Mouse (Mus musculus) spleen, postnatal 10 days (tissue): ENCODE results near the gene Ackr1.

Source experiments
- DNase-seq, 2 experiments: peaks; one replicate each; pipeline ENCODE4 v3.0.0; 2021 to 2022; ENCODE audit warnings: low spot score in 2 of 2

The Ackr1 gene

GRCm38 (mm10) chr1:173333312-173334253 is at the start of gene Ackr1:
Ackr1 (minus strand) TSS chr1:173333750.
- peak; percentile 64 to 78 for DNase-seq

DNA sequence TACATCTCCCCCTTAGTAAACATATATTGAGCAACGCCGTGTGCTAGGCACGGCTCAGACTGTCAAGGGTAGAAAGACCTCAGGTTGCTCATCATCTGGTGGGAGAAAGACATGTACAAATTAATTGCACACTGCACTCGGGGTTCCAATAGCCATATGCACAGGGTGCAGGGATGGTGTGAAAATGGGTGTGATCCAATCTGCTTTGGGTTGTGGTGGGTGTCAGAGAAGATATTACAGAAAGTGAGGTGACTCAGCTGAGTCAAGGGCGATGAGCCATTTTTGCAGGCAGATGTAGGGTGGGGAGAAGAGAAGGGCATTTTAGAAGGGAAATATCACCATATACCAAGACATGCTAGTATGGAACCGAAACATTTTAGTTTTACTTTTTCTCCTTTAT is 47.9 kb upstream of the Ackr1 start:
- no peak for DNase-seq

GRCm38 (mm10) chr1:173377380-173378112 is 44.0 kb upstream of the Ackr1 start:
- peak in 1 of 2 experiments; percentile 69 for DNase-seq

DNA sequence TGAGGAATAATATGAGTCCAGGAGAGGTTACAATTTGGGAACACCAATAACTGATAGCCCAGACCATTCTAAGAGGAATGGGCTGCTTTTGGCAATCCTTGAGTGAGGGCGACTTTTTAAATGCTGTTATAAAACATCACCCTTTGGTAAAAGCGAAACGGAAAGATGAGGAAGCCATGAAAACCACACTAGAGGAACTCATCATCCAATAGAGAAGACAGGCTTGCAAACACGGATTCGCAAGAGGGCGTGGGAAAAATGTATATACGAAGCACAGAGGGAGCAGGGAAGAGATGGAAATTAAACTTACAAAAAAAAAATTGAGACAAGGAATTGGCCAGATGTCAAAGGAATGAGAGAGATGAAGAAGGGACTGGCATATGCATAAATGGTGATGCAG is 40.5 kb upstream of the Ackr1 start:
- DNase-seq = no peak

DNA sequence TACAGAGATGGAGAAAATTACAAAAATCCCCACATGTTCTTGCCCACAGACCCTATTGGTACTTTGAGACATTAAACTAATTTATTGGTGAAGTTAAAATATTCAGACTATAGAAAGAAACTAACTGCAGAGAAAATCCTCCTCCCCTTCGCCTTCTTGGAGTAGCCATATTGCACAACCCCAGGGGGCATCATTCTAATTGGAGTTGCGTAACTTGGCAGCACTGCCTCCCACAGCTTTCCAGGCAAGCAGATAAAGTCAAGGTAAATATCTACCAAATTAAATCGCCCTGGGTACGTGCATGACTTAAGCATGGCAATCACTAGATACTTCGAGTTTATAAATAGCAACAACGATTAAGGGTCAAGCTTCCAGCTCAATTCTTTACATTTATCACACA is 38.0 kb upstream of the Ackr1 start:
- no peak for DNase-seq

- no peak for DNase-seq
Measured at GRCm38 (mm10) chr1:173370456-173370855, 36.9 kb upstream of the Ackr1 start.

DNA sequence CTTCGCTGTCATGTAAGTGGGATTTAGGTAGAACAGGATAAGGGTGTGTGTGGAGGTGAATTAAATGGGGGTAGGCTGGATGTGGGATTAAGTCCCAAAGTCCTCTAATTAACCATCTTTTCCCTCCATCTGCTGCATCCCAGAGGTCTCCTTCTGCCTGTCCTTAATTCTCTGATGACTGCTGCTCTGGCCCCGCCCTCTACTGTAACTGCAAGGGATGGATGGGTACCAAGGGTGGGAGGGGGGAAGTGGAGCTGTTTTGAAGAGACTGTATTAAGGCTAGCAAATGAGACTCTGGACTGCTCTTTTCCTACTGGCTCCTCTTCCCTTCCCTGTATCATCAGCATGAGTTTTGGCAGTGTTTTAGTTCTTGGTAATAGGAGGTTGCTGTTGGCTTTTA is 36.1 kb upstream of the Ackr1 start:
- no peak for DNase-seq

DNA sequence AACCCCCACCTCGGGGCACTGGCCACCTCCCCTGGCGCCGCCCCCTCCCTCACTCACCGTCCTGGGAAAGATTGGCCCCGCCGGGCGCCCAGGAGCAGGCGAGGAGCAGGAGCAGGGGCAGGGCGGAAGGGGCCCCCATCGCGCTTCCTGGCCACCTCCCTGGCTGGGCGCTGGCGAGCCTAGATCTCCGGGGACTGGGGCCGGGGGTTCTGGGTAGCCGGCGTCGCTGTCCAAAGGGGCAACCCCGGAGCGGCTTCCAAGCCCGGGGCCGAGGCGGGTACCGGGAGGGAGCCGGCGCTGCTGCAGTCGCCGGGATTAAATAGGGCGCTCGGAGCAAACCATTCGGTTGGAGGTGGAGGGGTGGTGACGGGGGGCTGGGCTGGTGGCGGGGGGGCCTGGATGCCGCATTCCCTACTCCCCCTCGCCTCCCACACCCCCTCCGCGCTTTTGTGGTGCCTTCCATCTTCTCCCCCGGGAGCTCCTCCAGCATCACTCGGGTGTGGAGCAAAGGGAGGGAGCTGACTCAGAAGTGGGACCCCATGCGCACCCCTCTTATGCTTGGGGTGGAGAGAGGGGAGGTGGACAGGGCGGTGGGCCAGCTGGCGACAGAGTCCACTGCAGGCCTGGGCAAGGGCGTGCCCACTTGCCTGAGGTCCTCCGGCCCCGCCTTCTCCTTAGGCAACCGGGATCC is 34.0 kb upstream of the Ackr1 start, which contains the start of gene Cadm3:
Gene Cadm3, minus strand, starts transcription at position 340 of the 691 bp plus-strand sequence.
- DNase-seq = no peak

DNA sequence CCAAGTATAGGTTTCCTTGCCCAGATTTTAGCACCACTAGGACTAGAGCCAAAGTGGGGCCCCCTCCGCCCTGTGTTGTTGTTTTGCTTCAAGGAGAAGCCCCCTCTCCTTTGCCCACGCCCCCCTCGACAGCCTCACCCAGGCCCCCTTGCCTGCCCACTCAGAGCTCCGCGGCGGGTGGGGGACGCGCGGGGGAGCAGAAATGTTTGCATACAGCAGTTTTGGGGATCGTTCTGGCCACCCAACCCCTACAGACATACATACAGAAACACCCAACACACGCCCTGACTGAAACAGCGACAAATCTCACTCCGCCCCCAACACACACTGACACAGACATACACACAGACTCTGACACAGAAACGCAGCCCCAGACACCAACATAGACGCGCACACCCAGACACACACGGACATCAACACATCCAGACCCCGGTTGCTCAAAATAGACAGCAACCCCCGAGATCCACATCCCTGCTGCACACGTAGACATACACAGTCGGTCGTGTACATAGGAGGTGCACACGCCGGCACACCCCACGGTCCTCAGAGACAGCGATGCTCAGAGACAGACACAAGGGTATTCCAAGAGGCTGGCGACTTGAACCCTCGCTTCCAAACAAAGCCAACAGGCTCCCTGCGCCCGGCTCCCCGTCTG is 33.3 kb upstream of the Ackr1 start:
- no peak for DNase-seq

DNA sequence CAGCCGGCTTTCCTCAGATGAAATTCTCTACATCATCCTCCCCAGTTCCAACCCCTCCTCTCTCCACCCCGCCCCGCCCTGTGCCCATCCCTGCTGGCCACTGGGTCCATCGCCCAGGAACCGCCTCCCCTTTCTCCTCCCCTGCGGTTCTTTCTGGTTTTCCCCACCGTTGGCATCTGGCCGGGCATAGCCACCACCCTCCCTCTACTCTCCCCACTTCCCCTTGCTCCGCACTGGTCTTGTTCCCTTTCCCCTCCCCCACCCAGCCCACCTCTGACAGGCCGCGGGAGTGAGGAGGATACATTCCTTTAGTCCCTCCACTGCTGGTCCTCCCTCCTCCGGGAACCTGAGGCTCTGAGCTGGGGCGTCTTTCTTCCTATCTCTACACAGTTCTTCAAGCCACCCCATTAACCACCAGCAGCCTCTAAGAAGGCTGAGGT is 32.4 kb upstream of the Ackr1 start:
- peak in 1 of 2 experiments; percentile 23 for DNase-seq

- DNase-seq = no peak
Measured at GRCm38 (mm10) chr1:173364125-173364800, 30.7 kb upstream of the Ackr1 start.

DNA sequence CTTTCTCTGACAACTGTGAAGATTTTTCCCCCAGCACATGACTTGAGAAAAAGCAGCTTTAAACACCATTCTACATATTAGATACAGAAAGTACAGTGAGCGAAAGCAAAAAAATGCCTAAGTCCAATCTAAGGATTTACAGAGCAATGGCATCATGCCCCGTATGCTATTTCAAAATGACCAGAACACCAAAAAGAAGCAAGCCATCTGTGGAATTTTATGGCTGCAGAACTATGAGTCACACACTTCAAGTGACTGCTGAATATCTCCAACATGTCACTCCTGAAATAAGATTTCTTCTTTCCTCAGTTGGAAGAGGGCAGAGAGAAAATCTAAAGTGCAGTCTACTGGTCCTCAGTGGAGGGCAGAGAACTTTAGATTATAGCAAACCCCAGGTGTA is 29.9 kb upstream of the Ackr1 start:
- DNase-seq = no peak

GRCm38 (mm10) chr1:173361651-173362050 is 28.1 kb upstream of the Ackr1 start:
- peak in 1 of 2 experiments; percentile 59 for DNase-seq

DNA sequence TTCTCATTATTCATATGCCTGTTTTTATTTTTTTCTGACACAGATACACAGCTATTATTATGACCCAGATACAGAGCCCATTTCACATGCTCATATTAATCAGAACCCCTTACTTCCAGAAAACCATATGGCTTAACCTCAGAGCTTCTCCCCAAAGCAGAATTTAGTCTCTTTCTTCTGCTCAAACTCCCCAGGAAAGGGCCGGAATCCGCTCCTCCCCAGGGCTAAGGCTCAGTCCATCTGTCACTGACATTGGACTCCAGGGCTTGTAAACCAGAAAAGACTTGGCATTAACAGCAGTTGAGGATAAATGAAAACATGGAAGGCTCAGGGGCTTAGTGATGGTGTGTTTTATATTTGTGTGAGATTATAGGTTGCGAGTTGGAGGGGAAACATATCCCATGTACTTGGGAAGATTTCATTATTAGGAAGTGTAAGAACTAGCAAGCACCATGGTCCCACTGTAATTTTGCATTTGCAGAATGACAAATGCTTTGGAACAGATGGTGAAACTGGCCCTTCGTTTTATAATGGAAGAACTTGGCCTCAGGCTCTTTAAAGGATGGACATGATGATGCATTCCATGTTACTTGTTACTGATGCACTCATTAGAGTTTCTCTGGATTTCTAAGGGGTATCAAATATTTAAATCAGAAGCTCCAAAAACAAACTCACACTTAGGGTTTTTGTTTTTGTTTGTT is 26.2 kb upstream of the Ackr1 start:
- DNase-seq = no peak

GRCm38 (mm10) chr1:173357799-173358198 is 24.2 kb upstream of the Ackr1 start:
- no peak for DNase-seq

DNA sequence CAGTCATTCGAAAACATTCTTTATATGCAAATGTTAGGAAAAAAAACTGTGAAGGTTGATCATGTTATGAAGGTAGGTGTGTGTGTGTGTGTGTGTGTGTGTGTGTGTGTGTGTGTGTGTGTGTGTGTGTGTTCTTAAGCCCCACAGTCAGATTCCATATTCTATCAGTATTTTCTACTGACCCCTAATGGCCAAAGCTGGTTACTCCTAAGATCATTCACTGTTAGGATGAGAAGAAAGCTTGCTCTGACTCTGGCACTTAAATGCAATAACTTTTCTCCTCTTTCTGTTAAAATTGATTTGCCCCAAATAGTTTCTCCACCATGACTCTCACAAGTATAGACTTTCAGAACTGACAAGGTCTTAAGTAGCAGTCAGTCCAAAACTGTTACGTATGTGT is 23.1 kb upstream of the Ackr1 start:
- DNase-seq = no peak

GRCm38 (mm10) chr1:173355107-173355846 is 21.7 kb upstream of the Ackr1 start:
- DNase-seq = no peak

DNA sequence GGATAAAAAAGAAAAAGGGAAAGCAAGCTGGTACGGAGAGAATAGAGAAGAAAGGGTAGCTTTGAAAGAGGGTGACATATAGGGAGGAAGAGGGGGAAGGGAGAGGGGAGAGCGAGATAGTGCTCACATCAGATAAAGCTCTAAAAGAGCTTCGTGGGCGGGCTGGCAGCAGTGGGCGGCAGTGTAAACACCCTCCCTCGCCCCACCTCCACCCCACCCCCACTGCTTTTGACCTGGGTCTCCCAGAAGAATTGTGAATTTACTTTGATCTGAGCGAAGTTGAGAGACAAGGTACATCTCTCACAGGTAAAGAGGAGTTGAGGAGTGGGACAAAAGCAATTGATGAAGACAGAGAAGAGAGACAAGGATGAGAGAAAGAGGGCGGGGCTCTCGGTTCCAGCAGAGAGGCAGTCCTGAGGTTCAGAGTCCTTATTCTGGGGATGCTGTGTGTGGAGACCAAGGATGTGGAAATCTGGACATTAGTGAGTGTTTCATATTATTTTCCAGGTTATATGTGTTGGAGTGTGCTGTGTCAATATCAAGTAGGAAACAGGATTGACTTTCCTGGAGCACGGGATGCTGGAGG is 16.9 kb upstream of the Ackr1 start, which contains the start of gene Aim2:
Gene Aim2, plus strand, starts transcription at position 508 of the 586 bp plus-strand sequence.
- no peak for DNase-seq

- peak; percentile 46 to 56 for DNase-seq
Measured at GRCm38 (mm10) chr1:173349946-173350345, 16.4 kb upstream of the Ackr1 start.
